11 mouse cellular contexts compared by ENCODE assay signal in the genomic region with DNA sequence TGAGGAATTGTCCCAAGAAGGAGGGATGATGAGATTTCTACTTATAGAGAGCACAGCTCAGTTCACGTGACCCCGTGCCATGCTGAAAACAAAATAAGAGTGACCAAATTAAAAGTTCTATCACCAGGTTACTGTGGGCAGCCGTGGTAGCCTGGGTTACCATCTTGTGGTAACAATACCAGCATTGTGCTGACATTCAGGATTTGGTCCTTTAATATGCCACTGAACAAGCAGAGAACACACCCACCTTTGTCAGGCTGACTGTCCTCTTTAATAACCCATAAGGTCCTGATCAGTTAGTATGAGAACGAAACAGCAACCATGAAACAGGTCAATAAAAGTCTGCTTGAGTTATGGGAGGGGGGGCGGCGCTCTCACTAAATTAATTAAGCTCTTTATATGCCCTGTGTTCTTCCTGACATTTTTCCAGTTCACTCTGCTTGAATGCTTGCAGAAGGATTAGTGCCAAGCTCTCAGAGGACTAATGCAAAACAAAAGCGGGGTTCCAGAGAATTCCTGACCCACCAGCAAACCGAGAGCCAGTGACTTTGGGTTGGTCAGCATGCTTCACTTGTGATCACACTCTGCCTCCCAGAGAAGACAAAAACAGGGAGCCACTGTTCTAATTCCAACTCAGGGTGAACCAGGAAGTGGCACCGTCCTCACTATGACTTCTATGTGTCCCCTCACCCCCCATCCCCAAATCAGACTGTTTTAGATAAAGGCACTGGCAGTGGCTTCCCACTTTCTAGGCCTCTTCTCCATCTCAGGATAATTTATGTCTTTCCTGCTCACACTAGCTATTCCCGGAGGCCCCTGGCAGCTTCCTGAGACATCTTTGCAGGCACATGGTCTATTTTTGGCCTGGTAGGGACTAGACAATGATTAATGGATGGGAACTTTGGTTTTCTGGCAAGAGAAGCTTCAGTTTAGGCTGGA. TPM values are rescaled to one million over a fixed set of nuclear protein-coding genes. Genes with fewer than 3 reads are reported as not detected.
A peak's percentile ranks its signal among the peaks of the same experiment; 100 is the strongest.
DNase-seq lines count a peak whose midpoint lies in the region; ATAC-seq and TF ChIP-seq lines count a peak whose summit lies in the region.
"Had no signal": no experiment of that assay in that cellular context is flagged by ENCODE, and none has a peak within 500 bp of the region (broad histone marks: within the 10 kb centered on the region; RNA-seq: fewer than 3 reads in every experiment).

No protein-coding gene starts in this region.

- H3K4me3 ChIP-seq in heart, embryonic 16.5 days (ENCODE audit: low read length) = no peak overlapping the region
- H3K4me3 ChIP-seq in forebrain, embryonic 12.5 days (replicated peaks) = no peak overlapping the region
- no peak overlapping the region for H3K4me3 ChIP-seq in kidney, adult 2 months (ENCODE audit: insufficient read depth, low read depth, low read length)
- no peak overlapping the region for H3K4me3 ChIP-seq in midbrain, postnatal 0 days (ENCODE audit: low read depth, low read length)
- H3K4me3 ChIP-seq: embryonic facial prominence, embryonic 13.5 days; limb, embryonic 12.5 days had no signal

- no peaks in the 10 kb centered on the region for H3K9me3 ChIP-seq in heart, embryonic 16.5 days (replicated peaks; ENCODE audit: control insufficient read depth, low read length)
- no peaks in the 10 kb centered on the region for H3K9me3 ChIP-seq in forebrain, embryonic 12.5 days
- H3K9me3 ChIP-seq in midbrain, postnatal 0 days (ENCODE audit: low read length) = no peaks in the 10 kb centered on the region
- H3K9me3 ChIP-seq: embryonic facial prominence, embryonic 13.5 days; limb, embryonic 12.5 days had no signal

- intact Hi-C loops in heart, postnatal 25 days (cut with DNase I) = no loop called here

- no peak overlapping the region for H3K9ac ChIP-seq in heart, embryonic 16.5 days (ENCODE audit: low read length)
- H3K9ac ChIP-seq in forebrain, embryonic 12.5 days = no peak overlapping the region
- H3K9ac ChIP-seq in midbrain, postnatal 0 days (replicated peaks; ENCODE audit: low read length, poor library complexity, severe bottlenecking) = no peak overlapping the region
- H3K9ac ChIP-seq: embryonic facial prominence, embryonic 13.5 days; limb, embryonic 12.5 days had no signal

- no peak for DNase-seq in heart, postnatal 25 days (ENCODE audit: low spot score)
- DNase-seq in kidney, adult 2 months = peak; percentile 93
- DNase-seq in midbrain, postnatal 0 days (ENCODE audit: low spot score) = peak; percentile 67
- DNase-seq in layer of hippocampus, postnatal 14 days (ENCODE audit: low spot score in 2 of 2) = no peak
- no peak for DNase-seq in cerebellum, adult 9-10 months
- no peak for DNase-seq in ovary, postnatal 36 days (ENCODE audit: low spot score)

- H3K27me3 ChIP-seq in heart, embryonic 16.5 days (ENCODE audit: control insufficient read depth, insufficient read depth, low read length) = no peaks in the 10 kb centered on the region
- H3K27me3 ChIP-seq in forebrain, embryonic 12.5 days = no peaks in the 10 kb centered on the region
- H3K27me3 ChIP-seq in kidney, adult 2 months (replicated peaks; ENCODE audit: control insufficient read depth, insufficient read depth, low read length) = no peaks in the 10 kb centered on the region
- no peaks in the 10 kb centered on the region for H3K27me3 ChIP-seq in midbrain, postnatal 0 days (ENCODE audit: insufficient read depth, low read length)
- H3K27me3 ChIP-seq: embryonic facial prominence, embryonic 13.5 days; limb, embryonic 12.5 days; Patski had no signal

- 0 out of 2 replicates have a peak overlapping the region, but pooled peaks have one; percentile 32 for H3K27ac ChIP-seq in heart, embryonic 16.5 days (ENCODE audit: low read length)
- H3K27ac ChIP-seq in forebrain, embryonic 12.5 days = peak overlapping the region; percentile 56
- H3K27ac ChIP-seq in kidney, adult 2 months (ENCODE audit: insufficient read depth, low read depth, low read length) = peak overlapping the region; percentile 97
- H3K27ac ChIP-seq in midbrain, postnatal 0 days (ENCODE audit: low read depth, low read length) = peak overlapping the region; percentile 47; the same call in 1 of the 2 replicates
- H3K27ac ChIP-seq: embryonic facial prominence, embryonic 13.5 days; limb, embryonic 12.5 days had no signal

- H3K36me3 ChIP-seq in heart, embryonic 16.5 days (ENCODE audit: control insufficient read depth, insufficient read depth) = no peaks in the 10 kb centered on the region
- no peaks in the 10 kb centered on the region for H3K36me3 ChIP-seq in forebrain, embryonic 12.5 days (replicated peaks)
- no peaks in the 10 kb centered on the region for H3K36me3 ChIP-seq in kidney, adult 2 months (ENCODE audit: control insufficient read depth, insufficient read depth, low read length)
- no peaks in the 10 kb centered on the region for H3K36me3 ChIP-seq in midbrain, postnatal 0 days (ENCODE audit: insufficient read depth, low read length)
- H3K36me3 ChIP-seq: embryonic facial prominence, embryonic 13.5 days; limb, embryonic 12.5 days had no signal

- TF ChIP-seq CTCF in kidney, adult 2 months (conservative IDR thresholded peaks at IDR 0.05; ENCODE audit: insufficient read depth, insufficient read length, low read depth, low read length) = no peak
- no peak for TF ChIP-seq CTCF in midbrain, postnatal 0 days (IDR thresholded peaks at IDR 0.05)

- TF ChIP-seq POLR2A in kidney, adult 2 months (IDR thresholded peaks at IDR 0.05; ENCODE audit: low read depth, low read length) = no peak

- H3K4me1 ChIP-seq in heart, embryonic 16.5 days (ENCODE audit: control insufficient read depth, insufficient read depth, low read length) = peaks cover 11% of the 10 kb centered on the region
- H3K4me1 ChIP-seq in forebrain, embryonic 12.5 days = peaks cover 11% of the 10 kb centered on the region
- peaks cover 74% of the 10 kb centered on the region for H3K4me1 ChIP-seq in kidney, adult 2 months (ENCODE audit: control insufficient read depth, insufficient read depth, low read length)
- H3K4me1 ChIP-seq in midbrain, postnatal 0 days (ENCODE audit: insufficient read depth, low read length) = peaks cover 7% of the 10 kb centered on the region; the same call in 1 of the 2 replicates
- H3K4me1 ChIP-seq: embryonic facial prominence, embryonic 13.5 days had no signal

- WGBS in heart, embryonic 16.5 days = 70% methylated on average over 10 of the region's 10 CpGs
- 44% methylated on average over 10 of the region's 10 CpGs for WGBS in forebrain, embryonic 12.5 days
- 21% methylated on average over 10 of the region's 10 CpGs for WGBS in kidney, adult 2 months
- 49% methylated on average over 10 of the region's 10 CpGs for WGBS in midbrain, postnatal 0 days

- H3K4me2 ChIP-seq in heart, embryonic 16.5 days (ENCODE audit: low read depth, low read length) = no peak overlapping the region
- no peak overlapping the region for H3K4me2 ChIP-seq in forebrain, embryonic 12.5 days
- no peak overlapping the region for H3K4me2 ChIP-seq in midbrain, postnatal 0 days (ENCODE audit: low read depth, low read length, poor library complexity, severe bottlenecking)
- H3K4me2 ChIP-seq: embryonic facial prominence, embryonic 13.5 days; limb, embryonic 12.5 days had no signal

- ATAC-seq in heart, embryonic 16.5 days (replicated peaks; ENCODE audit: extremely low read depth, insufficient read depth, low FRiP score) = no peak; the same call in 1 of the 2 replicates
- no peak for ATAC-seq in forebrain, embryonic 12.5 days (ENCODE audit: low FRiP score)
- ATAC-seq in midbrain, postnatal 0 days (ENCODE audit: low FRiP score) = peak; percentile 47
- ATAC-seq: Patski had no signal

RNA-seq across cellular contexts. Expression of gene Cpeb4, which starts 41.5 kb away (rescaled TPM):
- polyA plus RNA-seq in heart, embryonic 16.5 days (2015; fragmentation: Nextera tagmentation; extraction: Ambion mirVana) = 5.9 and 7.3 TPM in 2 replicates
- 10 to 100 TPM; 80.9 to 92.0 TPM for total RNA-seq in heart, postnatal 25 days (2021)
- 11.7 and 14.0 TPM in 2 replicates for polyA plus RNA-seq in forebrain, embryonic 12.5 days (2016; fragmentation: Nextera tagmentation; extraction: Ambion mirVana)
- polyA plus RNA-seq in kidney, adult 2 months (2012; rRNA removed) = 27.2 and 30.0 TPM in 2 replicates
- total RNA-seq in midbrain, postnatal 0 days (2014; rRNA removed) = 103 and 124 TPM in 2 replicates
- polyA plus RNA-seq in midbrain, postnatal 0 days (2015; fragmentation: Nextera tagmentation; extraction: Ambion mirVana) = 16.9 and 19.1 TPM in 2 replicates
- 100 to 1,000 TPM; 125 to 140 TPM for total RNA-seq in layer of hippocampus, postnatal 14 days (2021)

Comparison
In these comparisons a context has a peak if more than half of its experiments do, and no peak if none do; other contexts are left out.
1. H3K27ac ChIP-seq: peak in every context shown above with its lines; median percentile 97 in kidney, adult 2 months; 56 in forebrain, embryonic 12.5 days; 47 in midbrain, postnatal 0 days; 32 in heart, embryonic 16.5 days.
2. DNase-seq: peak in kidney, adult 2 months (single experiment) and midbrain, postnatal 0 days (single experiment); none in heart, postnatal 25 days (single experiment), layer of hippocampus, postnatal 14 days (0 of 2), cerebellum, adult 9-10 months (single experiment) and ovary, postnatal 36 days (single experiment).